Mouse (Mus musculus): ENCODE measurements around the gene Elane. TPM values are rescaled to one million over a fixed set of nuclear protein-coding genes. Genes with fewer than 3 reads are reported as not detected.

Gene Elane
- polyA plus RNA-seq, 1 experiment from 2014 or later, result not detected

DNA sequence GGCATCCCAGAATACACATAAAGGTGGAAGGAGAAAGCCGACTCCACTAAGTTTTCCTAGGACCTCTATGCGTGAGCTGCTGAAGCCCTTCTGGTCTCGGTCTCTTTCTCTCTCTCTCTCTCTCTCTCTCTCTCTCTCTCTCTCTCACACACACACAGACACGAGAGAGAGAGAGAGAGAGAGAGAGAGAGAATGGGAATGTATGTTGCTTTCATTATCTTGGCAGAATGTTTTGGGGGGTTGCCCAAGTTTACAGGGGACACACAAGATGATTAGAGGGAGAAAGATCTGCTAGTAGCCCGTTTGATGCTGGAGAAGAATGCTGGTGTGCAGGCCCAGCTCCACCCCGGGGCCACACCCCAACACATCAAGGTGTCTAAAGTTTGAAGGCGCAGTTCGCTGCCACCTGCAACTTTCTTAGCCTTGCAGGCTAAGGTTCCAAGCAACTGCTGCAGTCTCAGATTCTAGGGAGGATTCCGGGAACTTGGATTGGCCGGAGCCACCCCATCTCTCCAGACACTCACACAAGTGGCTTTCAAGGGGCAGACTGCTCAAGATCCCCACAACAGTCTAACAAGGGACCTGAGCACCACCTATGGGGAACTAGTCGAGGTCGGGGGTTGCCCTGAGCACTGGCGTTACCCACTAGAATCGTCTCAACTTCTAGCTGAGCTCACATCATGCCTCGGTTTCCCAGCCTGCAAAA, 39.9 kb downstream of the Elane start:
- WGBS, result 14% methylated on average over 14 of the region's 15 CpGs
- ATAC-seq (replicated peaks; ENCODE audit: low FRiP score), result no peak
- H3K27me3 ChIP-seq (ENCODE audit: control insufficient read depth, insufficient read depth, low read length), result peaks cover 27% of the 10 kb centered on the region

DNA sequence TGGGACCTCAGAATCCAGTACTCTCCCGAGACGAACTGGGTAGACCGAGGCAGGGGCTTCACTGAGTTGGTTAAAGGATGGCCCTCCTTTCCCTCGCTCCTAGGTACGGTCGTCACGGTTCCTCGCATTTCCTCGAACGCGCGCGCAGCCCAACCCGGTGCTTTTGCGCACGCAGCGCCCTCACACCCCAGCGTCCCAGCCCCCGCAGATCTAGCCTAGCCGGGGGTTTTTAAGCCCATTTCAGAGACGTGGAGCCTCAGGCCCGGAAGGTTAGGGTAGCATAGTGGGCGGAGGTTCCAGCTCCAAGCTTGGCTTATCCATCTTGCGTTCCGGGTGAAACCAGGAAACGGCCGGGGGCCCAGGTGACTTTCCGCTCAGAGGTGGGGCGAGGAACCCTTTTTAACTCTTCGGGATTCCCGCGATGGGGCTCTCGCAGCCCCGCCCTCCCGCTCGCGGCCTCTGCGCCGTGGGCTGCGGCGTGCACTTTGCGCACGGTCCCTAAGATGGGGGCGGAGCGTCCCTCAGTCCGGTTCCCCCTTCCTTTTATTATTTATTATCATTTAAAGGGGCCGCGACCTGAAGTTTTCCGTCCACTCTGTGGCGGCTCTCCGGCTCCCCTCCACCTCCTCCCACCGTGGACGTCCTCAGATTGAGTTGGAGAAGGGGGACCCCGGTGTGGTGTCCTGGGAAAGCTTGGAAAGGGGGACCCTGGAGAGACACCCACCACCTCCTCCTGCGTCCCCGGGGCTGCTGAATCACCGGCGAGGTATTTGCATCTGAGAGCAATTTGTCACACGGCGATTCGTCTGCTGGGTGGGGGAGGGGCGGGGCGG, 40.7 kb downstream of the Elane start, which contains the start of gene Arid3a:
Gene Arid3a, plus strand, starts transcription at position 553 of the 833 bp plus-strand sequence.
- Histone ChIP-seq H3K4me3 (ENCODE audit: low read depth, low read length) (peak within 1 kb of the TSS; percentile 86), H3K4me2 (ENCODE audit: low read depth, low read length, severe bottlenecking) (peak within 1 kb of the TSS; percentile 83), H3K9me3 (ENCODE audit: control insufficient read depth, low read length) (no peaks in the 10 kb centered on the region), H3K4me1 (replicated peaks; ENCODE audit: control insufficient read depth, insufficient read depth, low read length) (peaks cover 6% of the 10 kb centered on the region), H3K36me3 (ENCODE audit: control insufficient read depth, insufficient read depth, low read length) (no peaks in the 10 kb centered on the region), H3K27me3 (ENCODE audit: control insufficient read depth, insufficient read depth, low read length) (peaks cover 19% of the 10 kb centered on the region), H3K27ac (ENCODE audit: low read depth, low read length) (peak within 1 kb of the TSS; percentile 72), H3K9ac (ENCODE audit: low read length) (peak within 1 kb of the TSS; percentile 83)
- DNase-seq (ENCODE audit: low spot score), result peak; percentile 95
- under 1% methylated on average over 63 of the region's 63 CpGs for WGBS
- peak; percentile 73 for ATAC-seq (replicated peaks; ENCODE audit: low FRiP score)

More for the DNA sequence above, 39.9 kb downstream of the Elane start:
- Histone ChIP-seq H3K9ac (ENCODE audit: low read length) (peak overlapping the region; percentile 83; the same call in 1 of the 2 replicates), H3K9me3 (ENCODE audit: control insufficient read depth, low read length) (no peaks in the 10 kb centered on the region), H3K4me3 (ENCODE audit: low read depth, low read length) (peak overlapping the region; percentile 86), H3K4me2 (ENCODE audit: low read depth, low read length, severe bottlenecking) (peak overlapping the region; percentile 83), H3K4me1 (replicated peaks; ENCODE audit: control insufficient read depth, insufficient read depth, low read length) (peaks cover 7% of the 10 kb centered on the region), H3K36me3 (ENCODE audit: control insufficient read depth, insufficient read depth, low read length) (no peaks in the 10 kb centered on the region), H3K27ac (ENCODE audit: low read depth, low read length) (0 out of 2 replicates have a peak overlapping the region, but pooled peaks have one; percentile 25)
- DNase-seq (ENCODE audit: low spot score), result no peak

DNA sequence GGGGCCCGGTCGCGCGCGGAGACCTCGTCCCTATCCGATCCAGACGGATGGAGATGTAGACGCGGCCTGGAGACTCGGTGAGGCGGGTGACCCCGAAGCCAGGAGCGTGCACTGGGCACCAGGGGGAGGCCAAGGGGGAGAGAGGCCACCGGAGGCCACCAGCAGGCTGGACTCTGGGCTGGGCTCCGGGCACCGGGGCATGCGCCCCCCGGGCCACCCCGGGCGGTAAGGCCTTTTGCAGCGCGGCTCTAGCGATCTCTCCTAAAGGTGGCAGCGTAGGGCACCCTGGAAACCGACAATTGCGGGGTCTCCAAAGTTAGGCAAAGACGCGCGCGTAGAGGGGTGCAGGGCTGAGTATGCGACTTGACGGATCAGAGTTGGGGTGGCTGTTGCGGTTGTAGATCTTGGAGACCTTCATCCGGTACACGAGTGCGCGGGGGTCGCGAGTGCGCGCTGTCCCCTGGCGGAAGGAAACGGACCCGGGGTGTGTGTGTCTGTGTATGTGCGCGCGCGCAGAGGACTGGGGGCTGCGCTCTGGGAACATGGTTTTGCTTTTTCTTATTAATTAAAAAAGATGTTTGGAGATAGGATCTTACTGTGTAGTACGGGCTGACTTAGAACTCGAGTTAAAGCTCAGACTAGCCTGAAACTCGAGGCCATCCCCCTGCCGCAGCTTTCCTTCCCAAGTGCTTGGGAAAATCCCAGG, 41.4 kb downstream of the Elane start:
- Histone ChIP-seq H3K27me3 (ENCODE audit: control insufficient read depth, insufficient read depth, low read length) (peaks cover 11% of the 10 kb centered on the region), H3K27ac (ENCODE audit: low read depth, low read length) (peak overlapping the region; percentile 72), H3K36me3 (ENCODE audit: control insufficient read depth, insufficient read depth, low read length) (no peaks in the 10 kb centered on the region), H3K9me3 (ENCODE audit: control insufficient read depth, low read length) (no peaks in the 10 kb centered on the region), H3K4me3 (ENCODE audit: low read depth, low read length) (peak overlapping the region; percentile 86), H3K9ac (ENCODE audit: low read length) (peak overlapping the region; percentile 83), H3K4me2 (ENCODE audit: low read depth, low read length, severe bottlenecking) (peak overlapping the region; percentile 83), H3K4me1 (replicated peaks; ENCODE audit: control insufficient read depth, insufficient read depth, low read length) (peaks cover 6% of the 10 kb centered on the region)
- ATAC-seq (replicated peaks; ENCODE audit: low FRiP score), result peak; percentile 61
- DNase-seq (ENCODE audit: low spot score), result peak; percentile 87
- 0% methylated on average over 53 of the region's 54 CpGs for WGBS

DNA sequence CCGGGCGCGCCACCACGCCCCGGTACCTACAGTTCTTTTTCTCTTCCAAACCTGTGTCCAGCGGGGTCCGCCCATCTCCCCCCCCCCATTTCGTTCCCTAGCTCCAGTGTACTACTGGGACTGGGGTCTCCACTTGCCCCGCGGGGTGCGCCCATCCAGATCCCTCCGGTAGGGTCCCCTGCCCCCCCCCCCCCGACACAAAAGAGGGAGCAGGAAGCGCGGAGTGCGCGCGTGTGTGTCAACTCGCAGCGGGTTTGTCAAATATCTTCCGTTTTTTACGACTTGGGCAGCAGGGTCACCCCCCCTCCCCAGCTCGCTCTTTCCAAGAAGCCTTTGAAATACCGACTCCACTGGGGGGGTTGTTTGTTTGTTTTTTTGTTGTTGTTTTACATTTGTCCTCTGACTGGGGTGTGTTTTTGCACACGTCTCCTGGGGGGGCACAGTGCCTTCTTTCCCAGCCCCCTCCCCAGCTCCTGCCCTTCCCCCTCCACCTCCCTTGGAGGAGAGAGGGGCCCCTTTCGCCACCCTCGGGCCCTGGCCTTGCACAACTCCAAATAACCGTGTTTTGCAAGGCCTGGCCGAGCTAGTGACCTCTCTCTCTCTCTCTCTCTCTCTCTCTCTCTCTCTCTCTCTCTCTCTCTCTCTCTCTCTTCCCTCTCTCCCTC, 42.1 kb downstream of the Elane start:
- ATAC-seq (replicated peaks; ENCODE audit: low FRiP score) (no peak), DNase-seq (ENCODE audit: low spot score) (peak; percentile 78)
- no peaks in the 10 kb centered on the region for H3K9me3 ChIP-seq (ENCODE audit: control insufficient read depth, low read length)
- H3K4me1 ChIP-seq (replicated peaks; ENCODE audit: control insufficient read depth, insufficient read depth, low read length), result peaks cover 9% of the 10 kb centered on the region
- peaks cover 4% of the 10 kb centered on the region for H3K27me3 ChIP-seq (ENCODE audit: control insufficient read depth, insufficient read depth, low read length)
- H3K4me3 ChIP-seq (ENCODE audit: low read depth, low read length), result peak overlapping the region; percentile 86
- under 1% methylated on average over 29 of the region's 29 CpGs for WGBS
- H3K4me2 ChIP-seq (ENCODE audit: low read depth, low read length, severe bottlenecking), result peak overlapping the region; percentile 83
- peak overlapping the region; percentile 72; the same call in 1 of the 2 replicates for H3K27ac ChIP-seq (ENCODE audit: low read depth, low read length)
- H3K9ac ChIP-seq (ENCODE audit: low read length), result peak overlapping the region; percentile 83
- H3K36me3 ChIP-seq (ENCODE audit: control insufficient read depth, insufficient read depth, low read length), result no peaks in the 10 kb centered on the region

DNA sequence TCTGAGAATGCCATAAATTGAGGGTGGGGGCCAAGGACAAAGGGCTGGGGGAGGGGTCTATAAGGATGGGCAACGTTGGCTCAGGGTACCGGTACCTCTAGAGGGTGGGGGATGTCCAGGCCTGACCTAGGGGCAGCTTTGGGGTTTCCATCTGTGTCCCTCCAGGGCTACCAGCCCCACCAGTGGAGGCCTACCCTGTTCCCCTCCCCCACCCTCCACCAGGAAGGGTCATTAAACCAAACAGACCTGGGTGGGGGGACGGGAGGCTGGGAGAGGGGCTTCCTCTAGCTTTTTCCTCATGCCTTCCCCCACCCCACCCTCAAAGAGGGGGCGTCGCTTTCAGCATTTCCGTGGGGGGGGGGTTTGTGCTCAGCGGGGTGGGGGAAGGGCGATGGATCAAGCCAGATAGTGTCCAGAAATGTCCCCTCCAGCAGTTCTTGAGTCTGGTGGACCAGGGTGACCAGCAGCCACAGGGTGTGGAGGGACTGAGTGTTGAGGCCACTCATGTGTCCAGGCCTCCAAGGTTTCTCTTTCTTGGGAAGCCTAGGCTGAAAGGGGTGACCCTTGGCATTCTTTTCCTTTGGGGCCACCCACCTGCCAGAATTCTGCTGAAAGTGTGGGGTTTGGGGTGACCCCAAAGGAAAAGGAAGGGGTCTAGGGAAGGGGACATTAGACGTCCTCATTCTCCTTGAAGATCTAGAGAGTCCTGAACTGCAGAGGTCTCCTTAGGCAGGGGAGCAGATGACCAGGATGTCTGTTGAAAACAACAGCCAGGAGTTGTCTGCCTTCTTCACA, 43.1 kb downstream of the Elane start:
- no peak for DNase-seq (ENCODE audit: low spot score)
- Histone ChIP-seq H3K4me2 (ENCODE audit: low read depth, low read length, severe bottlenecking) (peak overlapping the region; percentile 83), H3K27me3 (ENCODE audit: control insufficient read depth, insufficient read depth, low read length) (no peaks in the 10 kb centered on the region; the same call in 1 of the 2 replicates), H3K9me3 (ENCODE audit: control insufficient read depth, low read length) (no peaks in the 10 kb centered on the region), H3K36me3 (ENCODE audit: control insufficient read depth, insufficient read depth, low read length) (no peaks in the 10 kb centered on the region), H3K4me1 (replicated peaks; ENCODE audit: control insufficient read depth, insufficient read depth, low read length) (peaks cover 9% of the 10 kb centered on the region), H3K4me3 (ENCODE audit: low read depth, low read length) (peak overlapping the region; percentile 86), H3K9ac (ENCODE audit: low read length) (peak overlapping the region; percentile 49), H3K27ac (ENCODE audit: low read depth, low read length) (peak overlapping the region; percentile 59; the same call in 1 of the 2 replicates)
- 19% methylated on average over 9 of the region's 9 CpGs for WGBS
- ATAC-seq (replicated peaks; ENCODE audit: low FRiP score), result 0 out of 2 replicates have a peak, but pooled peaks have one; percentile 10

DNA sequence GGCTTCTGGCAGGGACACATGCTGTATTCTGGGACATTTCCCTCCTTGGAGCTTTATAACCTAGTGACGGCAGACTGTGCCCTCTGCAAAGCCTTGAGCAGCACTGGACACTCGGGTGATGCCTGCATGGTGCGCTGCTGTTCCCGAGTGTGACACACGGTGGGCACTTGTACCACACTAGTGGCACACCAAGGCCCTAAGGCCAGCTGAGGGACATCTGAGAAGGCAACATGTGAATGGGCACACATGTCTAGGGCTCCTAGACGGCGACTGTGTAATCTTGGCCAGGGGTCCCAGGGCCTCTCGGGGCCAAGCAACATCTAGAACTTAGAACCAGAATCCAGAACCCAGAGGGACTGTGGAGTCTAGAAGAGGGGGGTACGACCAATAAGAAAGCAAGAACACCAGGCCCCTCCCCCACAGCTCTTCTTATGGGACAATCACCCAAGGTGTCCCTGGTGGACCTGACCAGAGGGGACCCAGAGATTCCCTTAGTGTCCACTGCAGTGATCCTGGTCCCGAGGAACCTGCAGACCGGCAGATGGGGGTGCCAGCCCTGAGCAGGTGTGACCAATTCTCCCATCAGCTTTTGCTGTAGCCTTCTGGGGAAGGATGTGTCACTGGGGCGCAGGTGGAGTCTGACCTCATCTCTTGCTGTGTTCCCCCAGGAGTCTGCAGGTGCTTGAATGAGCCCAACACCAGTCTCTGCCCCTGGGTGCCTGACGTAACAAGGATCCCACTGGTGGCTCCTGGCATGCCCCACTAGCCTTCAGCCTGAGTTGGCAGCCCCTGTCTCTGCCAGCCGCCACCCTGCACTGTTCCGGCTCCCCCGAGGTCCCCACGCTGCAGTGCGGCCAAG, 44.1 kb downstream of the Elane start:
- H3K27ac ChIP-seq (ENCODE audit: low read depth, low read length), result no peak overlapping the region
- no peak overlapping the region for H3K9ac ChIP-seq (ENCODE audit: low read length)
- peaks cover 9% of the 10 kb centered on the region for H3K4me1 ChIP-seq (replicated peaks; ENCODE audit: control insufficient read depth, insufficient read depth, low read length)
- no peak overlapping the region for H3K4me3 ChIP-seq (ENCODE audit: low read depth, low read length)
- ATAC-seq (replicated peaks; ENCODE audit: low FRiP score) (no peak), DNase-seq (ENCODE audit: low spot score) (no peak)
- H3K4me2 ChIP-seq (ENCODE audit: low read depth, low read length, severe bottlenecking), result no peak overlapping the region
- no peaks in the 10 kb centered on the region for H3K27me3 ChIP-seq (ENCODE audit: control insufficient read depth, insufficient read depth, low read length)
- H3K36me3 ChIP-seq (ENCODE audit: control insufficient read depth, insufficient read depth, low read length), result no peaks in the 10 kb centered on the region
- no peaks in the 10 kb centered on the region for H3K9me3 ChIP-seq (ENCODE audit: control insufficient read depth, low read length)
- 91% methylated on average over 18 of the region's 18 CpGs for whole genome bisulfite sequencing

DNA sequence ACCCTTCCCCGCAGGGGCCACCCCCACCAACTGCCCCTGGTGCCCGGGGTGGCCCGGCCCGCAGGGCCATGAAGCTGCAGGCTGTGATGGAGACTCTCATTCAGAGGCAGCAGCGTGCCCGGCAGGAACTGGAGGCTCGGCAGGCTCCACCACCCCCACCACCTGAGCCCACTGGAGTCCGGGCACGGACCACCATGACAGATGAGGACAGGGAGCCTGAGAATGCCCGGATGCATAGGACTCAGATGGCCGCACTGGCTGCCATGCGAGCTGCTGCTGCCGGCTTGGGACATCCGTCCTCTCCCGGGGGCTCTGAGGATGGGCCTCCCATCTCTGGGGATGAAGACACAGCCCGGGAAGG, 44.8 kb downstream of the Elane start:
- H3K4me3 ChIP-seq (ENCODE audit: low read depth, low read length), result no peak overlapping the region
- H3K9me3 ChIP-seq (ENCODE audit: control insufficient read depth, low read length), result no peaks in the 10 kb centered on the region
- peaks cover 9% of the 10 kb centered on the region for H3K4me1 ChIP-seq (replicated peaks; ENCODE audit: control insufficient read depth, insufficient read depth, low read length)
- H3K36me3 ChIP-seq (ENCODE audit: control insufficient read depth, insufficient read depth, low read length), result no peaks in the 10 kb centered on the region
- 94% methylated on average over 16 of the region's 16 CpGs for WGBS
- no peak overlapping the region for H3K9ac ChIP-seq (ENCODE audit: low read length)
- DNase-seq (ENCODE audit: low spot score) (no peak), ATAC-seq (replicated peaks; ENCODE audit: low FRiP score) (no peak)
- H3K27ac ChIP-seq (ENCODE audit: low read depth, low read length), result no peak overlapping the region
- H3K27me3 ChIP-seq (ENCODE audit: control insufficient read depth, insufficient read depth, low read length), result no peaks in the 10 kb centered on the region
- no peak overlapping the region for H3K4me2 ChIP-seq (ENCODE audit: low read depth, low read length, severe bottlenecking)

Data from forebrain, embryonic 11.5 days (tissue).